Mouse (Mus musculus): ENCODE data around the gene Micu2.

Micu2 gene

DNA sequence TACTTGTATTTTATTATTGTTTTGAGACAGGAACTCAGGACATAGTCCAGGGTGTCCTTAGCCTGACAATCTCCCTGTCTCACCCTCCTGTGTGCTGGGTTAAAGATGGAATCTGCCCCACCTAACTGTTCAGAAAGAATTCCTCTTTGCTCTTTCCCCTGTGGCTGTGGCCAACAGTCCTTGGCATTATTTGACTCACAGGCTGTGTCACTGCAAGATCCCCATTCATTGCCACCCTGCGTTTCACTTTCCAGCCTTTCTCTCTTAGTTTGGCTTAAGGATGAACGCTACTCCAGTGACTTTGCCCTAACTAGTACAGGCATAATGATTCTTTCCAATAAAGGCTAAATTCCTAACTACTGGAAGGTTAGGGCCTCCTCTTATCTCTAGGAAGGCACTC lies 104.7 kb downstream of the Micu2 start:
- DNase-seq (ENCODE audit: low spot score in 2 of 2) = no peak

DNA sequence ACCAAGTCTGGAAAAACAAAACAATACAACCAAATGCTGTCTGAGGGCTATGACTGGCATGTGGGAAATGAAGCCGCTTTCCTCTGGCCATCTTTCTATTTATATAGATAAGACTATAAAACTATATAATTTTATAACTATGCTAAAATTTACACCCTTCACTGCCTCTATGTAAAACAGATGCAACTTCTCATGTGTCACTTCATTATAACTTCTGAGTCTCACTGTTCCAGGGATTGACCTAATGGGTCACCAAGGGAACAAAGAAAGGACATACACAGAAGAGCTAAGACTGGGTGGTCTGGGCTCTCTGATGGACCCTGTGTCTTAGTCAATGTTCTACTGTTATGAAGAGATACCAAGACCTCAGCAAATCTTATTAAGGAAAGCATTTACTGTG lies 106.1 kb downstream of the Micu2 start:
- DNase-seq (ENCODE audit: low spot score in 2 of 2) = no peak

DNA sequence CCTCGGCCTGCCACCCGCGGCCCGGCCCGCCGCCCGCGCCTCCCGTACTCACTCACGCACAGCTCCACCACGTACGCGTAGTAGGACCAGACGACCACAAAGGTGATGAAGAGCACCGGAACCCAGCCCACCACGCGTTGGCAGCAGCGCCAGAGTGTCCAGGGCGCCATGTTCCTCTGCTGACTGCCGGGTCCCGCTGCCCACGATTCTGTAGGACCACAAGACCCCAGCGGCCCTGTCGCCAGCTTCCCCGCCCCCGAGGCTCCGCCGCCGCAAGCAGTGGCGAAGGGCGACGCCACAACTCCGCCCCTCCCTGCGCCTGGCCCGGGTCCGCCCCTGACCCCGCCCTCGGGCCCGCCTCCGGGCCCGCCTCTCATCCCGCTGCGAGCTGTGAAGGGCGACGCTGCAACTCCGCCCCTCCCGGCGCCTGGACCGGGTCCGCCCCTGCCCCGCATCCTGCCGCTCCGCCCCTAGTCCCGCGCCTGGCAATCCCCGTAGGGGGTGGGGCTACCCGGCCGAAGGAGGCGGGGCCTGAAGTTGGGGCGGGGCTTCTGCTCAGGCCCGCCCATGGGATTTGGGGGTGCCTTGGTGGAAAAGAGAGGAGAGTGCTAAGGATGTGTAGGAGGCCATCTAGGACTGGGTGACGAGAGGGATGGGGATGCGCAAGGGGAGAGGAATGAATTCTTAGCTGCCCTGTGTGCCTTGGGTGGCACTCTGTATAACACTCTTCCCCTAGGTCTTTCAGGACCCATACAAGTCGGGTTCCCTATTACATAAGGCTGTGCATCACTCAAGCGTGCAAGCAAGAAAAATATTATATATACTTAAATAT lies 108.8 kb downstream of the Micu2 start, which contains the start of gene Zdhhc20:
Zdhhc20 (minus strand) TSS at position 266 of the 832 bp plus-strand sequence.
- peak; percentile 94 to 95 for DNase-seq (ENCODE audit: low spot score in 2 of 2)

DNA sequence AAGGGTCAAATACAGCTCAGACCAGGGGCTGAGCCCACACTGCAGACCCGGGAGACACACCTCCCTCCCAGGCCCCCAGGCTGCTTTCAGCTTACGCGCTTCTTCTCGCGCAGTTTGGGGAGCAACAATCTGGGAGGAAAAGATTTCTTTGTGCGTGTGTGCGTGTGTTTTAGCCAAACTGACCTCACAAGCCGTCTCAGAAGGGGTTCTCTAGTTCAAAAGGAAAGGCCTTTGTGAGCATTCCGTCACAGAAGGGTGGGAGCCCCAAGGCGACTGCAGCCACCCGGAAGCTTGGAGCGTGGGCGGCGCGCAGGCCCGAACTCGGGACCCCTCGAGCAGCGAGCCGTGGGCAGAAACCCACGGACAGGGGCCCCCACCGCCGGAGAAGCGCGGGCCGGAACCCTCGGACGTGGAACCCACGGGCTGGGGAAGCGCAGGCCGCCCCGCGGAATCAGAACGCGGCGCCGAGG lies 109.5 kb downstream of the Micu2 start:
- DNase-seq (ENCODE audit: low spot score in 2 of 2) = peak in 1 of 2 experiments; percentile 55

DNA sequence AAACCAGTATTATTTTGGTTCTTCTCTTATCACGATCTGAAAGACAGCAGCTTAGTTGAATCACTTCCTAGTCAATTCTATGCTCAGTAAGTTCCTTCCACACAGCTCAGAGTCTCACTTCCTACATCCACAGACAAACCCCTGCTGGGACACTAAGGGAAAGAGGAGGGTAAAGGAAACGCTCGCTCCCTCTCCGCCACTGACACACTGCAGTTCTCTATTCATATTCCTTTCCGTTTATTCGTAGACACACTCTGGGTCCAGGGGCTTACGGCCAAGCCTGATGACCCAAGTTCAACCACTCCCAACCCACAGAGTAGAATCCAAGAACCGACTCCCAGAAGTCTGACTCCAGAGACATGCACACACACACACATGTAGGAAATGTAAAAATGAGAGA lies 111.9 kb downstream of the Micu2 start:
- no peak for DNase-seq (ENCODE audit: low spot score in 2 of 2)

DNA sequence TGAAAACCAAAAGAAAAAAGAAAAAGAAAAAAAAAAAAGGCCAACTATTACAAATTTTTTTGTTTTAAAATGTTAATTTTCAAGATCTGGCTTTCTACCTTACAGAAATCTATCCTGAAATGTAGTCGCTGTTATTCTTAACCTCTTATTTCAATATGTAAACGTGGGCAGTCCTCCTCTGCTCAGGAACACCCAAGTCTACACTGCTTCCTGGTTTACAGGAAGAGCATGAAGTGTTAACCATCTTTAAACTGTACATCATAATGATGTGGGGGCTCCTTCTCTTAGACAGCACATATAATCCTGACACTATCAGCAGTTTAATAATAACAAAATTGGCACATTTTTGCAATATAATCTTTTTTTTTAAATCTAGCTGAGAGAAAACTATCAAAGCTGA lies 113.0 kb downstream of the Micu2 start:
- DNase-seq (ENCODE audit: low spot score in 2 of 2) = no peak

DNA sequence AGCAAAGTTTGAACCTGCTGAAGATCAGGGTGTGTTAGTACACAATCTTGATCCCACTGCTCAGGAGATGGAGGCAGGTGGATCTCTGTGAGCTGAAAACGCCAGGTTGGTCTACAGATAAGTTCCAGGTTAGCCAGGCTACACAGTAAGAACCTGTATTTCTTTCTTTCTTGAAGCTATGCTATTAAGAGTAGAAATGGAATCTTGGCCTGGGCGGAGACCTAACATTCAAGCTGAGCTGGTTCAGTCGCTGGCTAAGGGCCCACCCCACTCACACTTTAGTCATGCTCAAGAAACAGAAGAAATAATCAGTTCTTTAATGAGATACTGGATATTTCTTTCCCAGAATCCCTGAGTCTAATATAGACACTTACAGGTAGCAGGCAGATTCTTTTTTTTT lies 115.7 kb downstream of the Micu2 start:
- DNase-seq (ENCODE audit: low spot score in 2 of 2) = no peak

DNA sequence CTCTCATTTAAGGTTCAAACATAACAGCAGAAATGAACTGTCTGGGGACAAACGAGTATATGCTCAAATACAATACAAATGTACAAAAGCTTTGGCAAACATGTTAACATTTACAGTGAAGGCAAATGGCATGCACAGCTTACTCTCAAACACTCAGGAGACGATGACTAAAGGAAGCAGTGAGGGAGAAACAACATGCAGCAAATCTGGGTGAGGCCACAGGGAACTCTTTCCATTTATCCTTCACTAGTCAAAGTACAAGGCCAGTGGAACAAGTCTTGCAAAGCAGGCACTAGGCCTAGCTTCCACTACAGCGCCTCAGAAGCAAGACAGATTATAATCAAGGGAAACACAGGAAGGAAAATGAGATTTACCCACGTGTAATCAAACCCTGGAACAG lies 116.3 kb downstream of the Micu2 start:
- DNase-seq (ENCODE audit: low spot score in 2 of 2) = no peak

DNA sequence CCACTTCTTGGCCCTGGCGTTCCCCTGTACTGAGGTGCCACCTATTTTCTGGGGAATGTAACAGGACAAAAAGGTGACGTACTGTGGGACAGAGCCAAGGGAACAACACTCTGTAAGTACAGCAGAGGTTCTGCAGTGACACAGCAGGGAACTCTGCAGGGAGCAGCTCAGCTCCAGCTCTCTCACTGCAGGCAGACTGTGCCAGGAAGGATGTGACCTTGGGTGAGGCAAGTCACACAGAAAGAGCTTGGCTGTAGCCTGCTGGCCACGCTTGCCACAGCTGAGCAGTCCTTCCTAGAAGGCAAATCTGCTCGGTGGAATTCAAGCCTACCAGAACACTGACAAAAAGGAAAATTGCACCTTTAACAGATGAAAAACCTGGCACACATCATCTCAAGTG lies 117.3 kb downstream of the Micu2 start:
- DNase-seq (ENCODE audit: low spot score in 2 of 2) = no peak

DNA sequence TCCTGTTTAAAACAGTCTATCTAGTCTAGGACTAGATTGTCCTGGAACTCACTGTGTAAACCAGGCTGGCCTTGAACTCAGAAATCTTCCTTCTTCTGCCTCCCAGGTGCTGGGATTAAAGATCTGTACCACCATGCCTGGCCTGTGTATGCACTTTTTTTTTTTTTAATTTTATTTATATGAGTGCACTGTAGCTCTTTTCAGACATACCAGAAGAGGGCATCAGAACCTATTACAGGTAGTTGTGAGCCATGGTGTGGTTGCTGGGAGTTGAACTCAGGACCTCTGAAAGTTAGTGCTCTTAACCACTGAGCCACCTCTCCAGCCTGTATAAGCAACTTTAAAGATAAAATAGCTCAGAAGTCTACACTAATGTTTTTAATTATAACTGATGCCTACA lies 118.0 kb downstream of the Micu2 start:
- DNase-seq (ENCODE audit: low spot score in 2 of 2) = no peak

DNA sequence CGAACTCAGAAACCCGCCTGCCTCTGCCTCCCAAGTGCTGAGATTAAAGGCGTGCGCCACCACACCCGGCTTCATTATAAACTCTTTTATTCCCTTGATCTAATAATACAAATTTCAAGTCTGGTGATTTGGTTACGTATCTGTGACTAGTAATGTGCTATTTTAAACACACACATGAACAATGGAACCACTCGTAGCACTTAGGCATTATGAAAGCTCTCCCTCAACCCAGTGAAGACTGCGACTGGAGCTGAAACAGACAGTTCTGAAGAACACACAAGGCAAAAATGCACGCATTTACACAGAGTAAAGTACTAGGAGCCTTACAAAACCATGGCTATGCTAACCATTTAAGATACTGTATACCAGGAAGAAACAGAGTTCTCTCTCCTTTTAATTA lies 121.1 kb downstream of the Micu2 start:
- no peak for DNase-seq (ENCODE audit: low spot score in 2 of 2)

DNA sequence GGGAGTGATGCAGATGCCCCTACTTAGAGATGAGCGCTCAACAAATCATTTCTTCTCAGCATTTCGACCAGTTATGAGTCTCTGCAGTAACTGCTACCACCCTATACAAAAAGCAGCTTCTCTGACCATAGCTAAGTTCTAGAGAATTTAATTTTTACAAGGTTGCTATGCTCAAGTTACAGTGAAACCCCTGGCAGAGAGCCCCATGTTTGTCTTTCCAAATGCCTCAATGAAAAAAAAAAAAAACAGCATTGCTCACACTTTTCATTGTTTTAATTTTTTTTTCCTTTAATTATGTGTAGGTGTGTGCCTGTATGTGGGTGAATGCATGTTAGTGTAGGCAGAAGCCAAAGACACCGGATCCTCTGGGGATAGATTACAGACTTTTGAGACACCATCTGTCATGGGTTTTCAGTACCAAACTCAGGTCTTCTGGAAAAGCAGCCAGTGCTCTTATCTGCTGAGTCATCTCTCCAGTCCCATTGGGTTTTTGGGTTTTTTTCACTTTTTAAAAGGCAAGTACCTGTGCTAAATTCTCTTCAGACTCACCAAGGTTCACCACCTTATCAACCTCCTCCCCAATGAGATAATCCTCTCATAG lies 132.3 kb downstream of the Micu2 start:
- no peak for DNase-seq (ENCODE audit: low spot score in 2 of 2)

All from frontal cortex, postnatal 10 days (tissue).